Mouse (Mus musculus): ENCODE data around the gene Inpp4b. TPM values are rescaled to one million over a fixed set of nuclear protein-coding genes. Genes with fewer than 3 reads are reported as not detected.

Gene Inpp4b
- total RNA-seq, 1 experiment from 2014 or later, result 17.6 TPM

GRCm38 (mm10) chr8:81524561-81524960, 182.2 kb downstream of the Inpp4b start:
- ATAC-seq (replicated peaks in 1 of 2; ENCODE audit: insufficient read depth in 1 of 2, low FRiP score in 2 of 2, low TSS enrichment in 1 of 2, low read depth in 1 of 2, poor library complexity in 2 of 2, severe bottlenecking in 2 of 2), result no peak

- ATAC-seq (replicated peaks in 1 of 2; ENCODE audit: insufficient read depth in 1 of 2, low FRiP score in 2 of 2, low TSS enrichment in 1 of 2, low read depth in 1 of 2, poor library complexity in 2 of 2, severe bottlenecking in 2 of 2), result no peak
These were observed 185.3 kb downstream of the Inpp4b start for GRCm38 (mm10) chr8:81527661-81528060.

- no peak for ATAC-seq (replicated peaks in 1 of 2; ENCODE audit: insufficient read depth in 1 of 2, low FRiP score in 2 of 2, low TSS enrichment in 1 of 2, low read depth in 1 of 2, poor library complexity in 2 of 2, severe bottlenecking in 2 of 2)
These were observed 196.0 kb downstream of the Inpp4b start for GRCm38 (mm10) chr8:81538310-81538709.

GRCm38 (mm10) chr8:81558550-81558949, 216.2 kb downstream of the Inpp4b start:
- ATAC-seq (replicated peaks in 1 of 2; ENCODE audit: insufficient read depth in 1 of 2, low FRiP score in 2 of 2, low TSS enrichment in 1 of 2, low read depth in 1 of 2, poor library complexity in 2 of 2, severe bottlenecking in 2 of 2), result no peak

- no peak for ATAC-seq (replicated peaks in 1 of 2; ENCODE audit: insufficient read depth in 1 of 2, low FRiP score in 2 of 2, low TSS enrichment in 1 of 2, low read depth in 1 of 2, poor library complexity in 2 of 2, severe bottlenecking in 2 of 2)
These were observed 220.0 kb downstream of the Inpp4b start for GRCm38 (mm10) chr8:81562405-81562804.

- ATAC-seq (replicated peaks in 1 of 2; ENCODE audit: insufficient read depth in 1 of 2, low FRiP score in 2 of 2, low TSS enrichment in 1 of 2, low read depth in 1 of 2, poor library complexity in 2 of 2, severe bottlenecking in 2 of 2), result no peak
These were observed 223.1 kb downstream of the Inpp4b start for GRCm38 (mm10) chr8:81565484-81565883.

- ATAC-seq (replicated peaks in 1 of 2; ENCODE audit: insufficient read depth in 1 of 2, low FRiP score in 2 of 2, low TSS enrichment in 1 of 2, low read depth in 1 of 2, poor library complexity in 2 of 2, severe bottlenecking in 2 of 2), result no peak
These were observed 230.2 kb downstream of the Inpp4b start for GRCm38 (mm10) chr8:81572319-81573104.

- ATAC-seq (replicated peaks in 1 of 2; ENCODE audit: insufficient read depth in 1 of 2, low FRiP score in 2 of 2, low TSS enrichment in 1 of 2, low read depth in 1 of 2, poor library complexity in 2 of 2, severe bottlenecking in 2 of 2), result no peak
These were observed 233.0 kb downstream of the Inpp4b start for GRCm38 (mm10) chr8:81575268-81575917.

GRCm38 (mm10) chr8:81578951-81579350, 236.6 kb downstream of the Inpp4b start:
- ATAC-seq (replicated peaks in 1 of 2; ENCODE audit: insufficient read depth in 1 of 2, low FRiP score in 2 of 2, low TSS enrichment in 1 of 2, low read depth in 1 of 2, poor library complexity in 2 of 2, severe bottlenecking in 2 of 2), result no peak

GRCm38 (mm10) chr8:81581817-81582437, 239.6 kb downstream of the Inpp4b start:
- no peak for ATAC-seq (replicated peaks in 1 of 2; ENCODE audit: insufficient read depth in 1 of 2, low FRiP score in 2 of 2, low TSS enrichment in 1 of 2, low read depth in 1 of 2, poor library complexity in 2 of 2, severe bottlenecking in 2 of 2)

GRCm38 (mm10) chr8:81582906-81583305, 240.6 kb downstream of the Inpp4b start:
- ATAC-seq (replicated peaks in 1 of 2; ENCODE audit: insufficient read depth in 1 of 2, low FRiP score in 2 of 2, low TSS enrichment in 1 of 2, low read depth in 1 of 2, poor library complexity in 2 of 2, severe bottlenecking in 2 of 2), result no peak

GRCm38 (mm10) chr8:81586783-81587182, 244.4 kb downstream of the Inpp4b start:
- ATAC-seq (replicated peaks in 1 of 2; ENCODE audit: insufficient read depth in 1 of 2, low FRiP score in 2 of 2, low TSS enrichment in 1 of 2, low read depth in 1 of 2, poor library complexity in 2 of 2, severe bottlenecking in 2 of 2), result no peak

- ATAC-seq (replicated peaks in 1 of 2; ENCODE audit: insufficient read depth in 1 of 2, low FRiP score in 2 of 2, low TSS enrichment in 1 of 2, low read depth in 1 of 2, poor library complexity in 2 of 2, severe bottlenecking in 2 of 2), result no peak
These were observed 251.9 kb downstream of the Inpp4b start for GRCm38 (mm10) chr8:81594134-81594714.

GRCm38 (mm10) chr8:81599209-81599608, 256.9 kb downstream of the Inpp4b start:
- no peak for ATAC-seq (replicated peaks in 1 of 2; ENCODE audit: insufficient read depth in 1 of 2, low FRiP score in 2 of 2, low TSS enrichment in 1 of 2, low read depth in 1 of 2, poor library complexity in 2 of 2, severe bottlenecking in 2 of 2)

GRCm38 (mm10) chr8:81601136-81601535, 258.8 kb downstream of the Inpp4b start:
- no peak for ATAC-seq (replicated peaks in 1 of 2; ENCODE audit: insufficient read depth in 1 of 2, low FRiP score in 2 of 2, low TSS enrichment in 1 of 2, low read depth in 1 of 2, poor library complexity in 2 of 2, severe bottlenecking in 2 of 2)

GRCm38 (mm10) chr8:81608082-81608481, 265.7 kb downstream of the Inpp4b start:
- no peak for ATAC-seq (replicated peaks in 1 of 2; ENCODE audit: insufficient read depth in 1 of 2, low FRiP score in 2 of 2, low TSS enrichment in 1 of 2, low read depth in 1 of 2, poor library complexity in 2 of 2, severe bottlenecking in 2 of 2)

- no peak for ATAC-seq (replicated peaks in 1 of 2; ENCODE audit: insufficient read depth in 1 of 2, low FRiP score in 2 of 2, low TSS enrichment in 1 of 2, low read depth in 1 of 2, poor library complexity in 2 of 2, severe bottlenecking in 2 of 2)
These were observed 266.7 kb downstream of the Inpp4b start for GRCm38 (mm10) chr8:81609064-81609463.

GRCm38 (mm10) chr8:81612611-81613010, 270.3 kb downstream of the Inpp4b start:
- ATAC-seq (replicated peaks in 1 of 2; ENCODE audit: insufficient read depth in 1 of 2, low FRiP score in 2 of 2, low TSS enrichment in 1 of 2, low read depth in 1 of 2, poor library complexity in 2 of 2, severe bottlenecking in 2 of 2), result no peak

Data from hematopoietic stem cell, adult 5-6 weeks (primary cell).